Mouse (Mus musculus) regulatory T cell (primary cell): ENCODE measurements around the gene 4933402E13Rik.

Experiments used
- in situ Hi-C: fragments of 300-600 bp; cut with MboI, MseI; formaldehyde crosslinking; loops from one replicate; pipeline ENCODE4 v1.15.1; 2025; ENCODE audit warnings: high pct_unique_total_duplicates

4933402E13Rik gene

DNA sequence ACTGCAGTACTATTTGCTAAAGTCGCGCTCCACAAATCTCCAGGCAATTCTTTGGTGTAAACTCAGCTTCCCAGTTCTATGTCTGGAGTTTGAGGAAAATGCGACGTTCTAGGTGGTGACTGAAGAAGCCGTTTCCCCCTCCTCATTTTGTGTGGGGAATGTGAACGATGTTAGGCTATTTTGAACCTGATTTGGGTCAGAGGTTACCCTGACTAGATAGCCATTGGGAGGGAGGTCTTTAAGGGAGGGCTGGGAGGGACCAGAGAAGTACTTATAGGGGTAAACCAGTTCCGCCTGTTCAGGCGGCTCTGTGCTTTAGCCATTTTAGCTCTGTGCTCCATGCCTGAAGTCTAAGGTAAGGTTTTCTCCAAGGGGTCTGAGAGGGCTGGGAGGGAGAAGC is at the start of gene 4933402E13Rik:
TSS of gene 4933402E13Rik (plus strand) at position 301 of the 400 bp plus-strand sequence.
- in situ Hi-C loops, result no loop called here
